Mouse (Mus musculus) embryonic stem cell, embryonic (primary cell): ENCODE data around the gene Zic2.

Source experiments
- CTCF ChIA-PET, 4 experiments: fragments of 300-600 bp in 2 of 4; fragments of 350-600 bp in 2 of 4; sonication (Branson Sonifier 250); formaldehyde crosslinking; loops; one replicate each; lab custom pipeline; 2022; ENCODE audit warnings: inconsistent platforms in 2 of 4; lab: Charles Lee
- POLR2A ChIA-PET, 4 experiments: fragments of 300-600 bp in 2 of 4; fragments of 350-600 bp in 2 of 4; sonication (Branson Sonifier 250); formaldehyde crosslinking; loops; one replicate each; lab custom pipeline; 2022; ENCODE audit warnings: antibody characterized with exemption in 4 of 4, inconsistent platforms in 1 of 4; lab: Charles Lee

Gene Zic2

GRCm38 (mm10) chr14:122489686-122490414 is 14.6 kb downstream of the Zic2 start:
- ChIA-PET POLR2A (interaction anchor here (0.5 to 3.9 kb wide), 27 partner anchors 9 to 262 kb away, joined by 3 to 41 read pairs (median 5); partner anchors contain the start of genes Zic2 (in 3 of the 4), Zic5 (in 3 of the 4) and Pcca (in 1 of the 4)), CTCF (interaction anchor here (0.6 to 1.5 kb wide), 6 partner anchors 8 to 387 kb away, joined by 4 to 7 read pairs (median 4); no protein-coding TSS in a partner anchor)

GRCm38 (mm10) chr14:122490441-122491328 is 15.4 kb downstream of the Zic2 start, which contains the start of gene Gm10837:
Gene Gm10837, plus strand, starts transcription at chr14:122490586.
- ChIA-PET CTCF (interaction anchor here (0.6 to 1.5 kb wide), 9 partner anchors 9 to 836 kb away, joined by 3 to 7 read pairs (median 4); no protein-coding TSS in a partner anchor), POLR2A (interaction anchor here (0.5 to 3.9 kb wide), 34 partner anchors 8 to 408 kb away, joined by 3 to 41 read pairs (median 4); partner anchors contain the start of genes Zic2 (in 3 of the 4), Zic5 (in 3 of the 4) and Pcca (in 2 of the 4))

- ChIA-PET CTCF (interaction anchor here in 1 of 4 experiments (0.8 kb wide), 1 partner anchor 11 kb away, joined by 4 read pairs; no protein-coding TSS in a partner anchor), POLR2A (interaction anchor here in 2 of 4 experiments (0.8 to 3.9 kb wide), 11 partner anchors 11 to 103 kb away, joined by 3 to 41 read pairs (median 7); partner anchors contain the start of genes Pcca (in 2 of the 2), Zic2 (in 2 of the 2) and Zic5 (in 1 of the 2))
Observed at GRCm38 (mm10) chr14:122491521-122491920, 16.3 kb downstream of the Zic2 start.

- CTCF ChIA-PET = no interaction called here
Observed at GRCm38 (mm10) chr14:122492015-122492414, 16.8 kb downstream of the Zic2 start.

GRCm38 (mm10) chr14:122509058-122509457 is 33.8 kb downstream of the Zic2 start:
- ChIA-PET CTCF (interaction anchor here in 1 of 4 experiments (0.5 kb wide), 1 partner anchor 30 kb away, joined by 3 read pairs; no protein-coding TSS in a partner anchor), POLR2A (interaction anchor here in 2 of 4 experiments (0.6 to 1.6 kb wide), 2 partner anchors 41 to 639 kb away, joined by 3 to 4 read pairs; no protein-coding TSS in a partner anchor)

More at GRCm38 (mm10) chr14:122492015-122492414, 16.8 kb downstream of the Zic2 start:
- POLR2A ChIA-PET = interaction anchor here in 1 of 4 experiments (0.9 to 3.9 kb wide), 2 partner anchors 16 to 42 kb away, joined by 3 to 41 read pairs; partner anchors contain the start of genes Pcca and Zic2

GRCm38 (mm10) chr14:122511519-122511918 is 36.3 kb downstream of the Zic2 start:
- ChIA-PET POLR2A (interaction anchor here in 3 of 4 experiments (0.5 to 0.7 kb wide), 3 partner anchors 10 to 1005 kb away, joined by 3 read pairs; no protein-coding TSS in a partner anchor), CTCF (no interaction called here)

- POLR2A ChIA-PET = no interaction called here
- CTCF ChIA-PET = interaction anchor here in 2 of 4 experiments (0.6 to 0.7 kb wide), 2 partner anchors 35 to 72 kb away, joined by 3 to 4 read pairs; no protein-coding TSS in a partner anchor
Observed at GRCm38 (mm10) chr14:122513511-122514036, 38.3 kb downstream of the Zic2 start.

GRCm38 (mm10) chr14:122528475-122528874 is 53.2 kb downstream of the Zic2 start:
- ChIA-PET POLR2A (interaction anchor here in 2 of 4 experiments (0.6 to 3.0 kb wide), 11 partner anchors 10 to 303 kb away, joined by 3 to 11 read pairs (median 3); partner anchors contain the start of gene Zic2 (in 2 of the 2)), CTCF (no interaction called here)
